ENCODE assay signal across 19 mouse cellular contexts in the genomic region with DNA sequence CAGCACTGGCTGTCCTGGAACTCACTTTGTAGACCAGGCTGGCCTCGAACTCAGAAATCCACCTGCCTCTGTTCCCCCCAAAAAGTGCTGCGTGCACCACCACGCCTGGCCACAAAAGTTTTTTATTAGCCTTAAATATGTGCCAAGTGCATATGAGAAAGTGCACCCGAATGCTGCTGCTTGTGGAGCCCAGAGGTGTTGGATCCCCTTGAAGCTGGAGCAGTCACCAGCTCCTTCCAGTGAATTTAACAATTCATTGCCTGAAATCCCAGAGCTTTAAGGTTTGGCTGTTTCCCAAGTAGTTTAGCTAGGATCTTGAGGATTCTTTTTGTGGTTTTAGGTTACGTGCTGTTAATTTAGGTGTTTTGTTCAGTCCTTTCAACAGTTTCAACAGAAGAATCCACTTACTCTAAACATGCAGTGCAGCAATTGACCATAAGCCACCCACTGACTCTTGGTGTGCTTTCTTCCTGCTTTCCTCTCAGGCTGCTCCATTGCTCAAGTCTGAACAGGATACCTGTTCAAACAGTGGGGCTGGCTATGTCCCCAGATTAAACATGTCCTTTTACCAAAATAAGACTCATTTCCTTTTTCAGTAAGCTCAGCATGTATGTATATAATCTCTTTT. TPM values are rescaled to one million over a fixed set of nuclear protein-coding genes. Genes with fewer than 3 reads are reported as not detected.
DNase-seq lines count a peak whose midpoint lies in the region; ATAC-seq lines count a peak whose summit lies in the region.
"Had no signal": no experiment of that assay in that cellular context is flagged by ENCODE, and none has a peak within 500 bp of the region (broad histone marks: within the 10 kb centered on the region; RNA-seq: fewer than 3 reads in every experiment).

No protein-coding gene starts in this region.

- no peak for DNase-seq in heart, adult 8-10 months (ENCODE audit: low spot score)
- no peak for DNase-seq in lung, postnatal 14 days
- DNase-seq in right cerebral cortex, adult 2 months (ENCODE audit: low spot score in 2 of 2): no peak
- DNase-seq in spleen, postnatal 14 days (ENCODE audit: low spot score in 2 of 2): no peak
- DNase-seq: cerebellum, adult 18-20 months; embryo, embryonic 11 days; kidney, adult 18-20 months; liver, embryonic 13.5 days; right cerebral cortex, postnatal 14 days had no signal

- WGBS in heart, embryonic 15.5 days: 75% methylated on average over 5 of the region's 5 CpGs
- WGBS in lung, embryonic 16.5 days: 52% methylated on average over 5 of the region's 5 CpGs

- peaks cover 32% of the 10 kb centered on the region for H3K4me1 ChIP-seq in heart, embryonic 15.5 days (replicated peaks)
- peaks cover 29% of the 10 kb centered on the region for H3K4me1 ChIP-seq in lung, embryonic 16.5 days (replicated peaks; ENCODE audit: control insufficient read depth, insufficient read depth, low read length)

- no peak for ATAC-seq in heart, embryonic 15.5 days (replicated peaks; ENCODE audit: insufficient number of reproducible peaks, insufficient read depth, low FRiP score, low read depth)
- peak; percentile 87 for ATAC-seq in lung, embryonic 16.5 days (ENCODE audit: low read depth)
- ATAC-seq in common myeloid progenitor, adult 5-6 weeks (replicated peaks; ENCODE audit: low read depth, poor library complexity, severe bottlenecking): 0 out of 2 replicates have a peak, but pooled peaks have one; percentile 32
- peak; percentile 63; the same call in 1 of the 2 replicates for ATAC-seq in megakaryocyte progenitor cell, adult 5-6 weeks (replicated peaks; ENCODE audit: poor library complexity)
- ATAC-seq: CD4-positive, CD25-positive, alpha-beta regulatory T cell, adult 4 months had no signal

- H3K4me3 ChIP-seq in heart, embryonic 15.5 days: no peak overlapping the region
- no peak overlapping the region for H3K4me3 ChIP-seq in lung, embryonic 16.5 days (ENCODE audit: low read length)
- H3K4me3 ChIP-seq: forebrain, embryonic 10.5 days; left cerebral cortex, adult 2 months; liver, embryonic 13.5 days; midbrain, embryonic 12.5 days; myocyte had no signal

- no peaks in the 10 kb centered on the region for H3K27me3 ChIP-seq in heart, embryonic 15.5 days
- no peaks in the 10 kb centered on the region for H3K27me3 ChIP-seq in lung, embryonic 16.5 days (ENCODE audit: control insufficient read depth, insufficient read depth, low read depth, low read length)
- H3K27me3 ChIP-seq: liver, embryonic 13.5 days; midbrain, embryonic 12.5 days had no signal

- H3K9me3 ChIP-seq in heart, embryonic 15.5 days (replicated peaks): no peaks in the 10 kb centered on the region
- no peaks in the 10 kb centered on the region for H3K9me3 ChIP-seq in lung, embryonic 16.5 days (ENCODE audit: control insufficient read depth, low read length)
- H3K9me3 ChIP-seq: liver, embryonic 13.5 days; midbrain, embryonic 12.5 days had no signal

- H3K9ac ChIP-seq in heart, embryonic 15.5 days: no peak overlapping the region
- H3K9ac ChIP-seq in lung, embryonic 16.5 days (ENCODE audit: low read length): peak overlapping the region; percentile 15; the same call in 1 of the 2 replicates
- H3K9ac ChIP-seq: hindbrain, embryonic 14.5 days; liver, embryonic 13.5 days; midbrain, embryonic 12.5 days had no signal

- no peak overlapping the region for H3K4me2 ChIP-seq in heart, embryonic 15.5 days
- H3K4me2 ChIP-seq in lung, embryonic 16.5 days (ENCODE audit: low read depth, low read length): peak overlapping the region; percentile 29; the same call in 1 of the 2 replicates
- H3K4me2 ChIP-seq: hindbrain, embryonic 14.5 days; liver, embryonic 13.5 days; midbrain, embryonic 12.5 days had no signal

- H3K36me3 ChIP-seq in heart, embryonic 15.5 days: no peaks in the 10 kb centered on the region
- H3K36me3 ChIP-seq in lung, embryonic 16.5 days (ENCODE audit: control insufficient read depth, insufficient read depth, low read length): no peaks in the 10 kb centered on the region; the same call in 1 of the 2 replicates

- H3K27ac ChIP-seq in heart, embryonic 15.5 days: 0 out of 2 replicates have a peak overlapping the region, but pooled peaks have one; percentile 31
- H3K27ac ChIP-seq in lung, embryonic 16.5 days (ENCODE audit: low read length): peak overlapping the region; percentile 93
- H3K27ac ChIP-seq: forebrain, embryonic 10.5 days; hindbrain, embryonic 14.5 days; left cerebral cortex, adult 2 months; liver, embryonic 13.5 days; midbrain, embryonic 12.5 days had no signal

RNA-seq across cellular contexts. Expression of gene Ube2n, which starts 11.7 kb away (rescaled TPM):
- polyA plus RNA-seq in heart, embryonic 15.5 days (2015; fragmentation: Nextera tagmentation; extraction: Ambion mirVana): 231 and 245 TPM in 2 replicates
- total RNA-seq in heart, adult 8-10 months (2022): 100 to 1,000 TPM in 1 of 4 experiments, 10 to 100 TPM in 3; 85.8 to 102 (median 94.5) TPM
- 355 and 360 TPM in 2 replicates for polyA plus RNA-seq in lung, embryonic 16.5 days (2015; fragmentation: Nextera tagmentation; extraction: Ambion mirVana)
- 146 and 182 TPM in 2 replicates for total RNA-seq in common myeloid progenitor, adult 5-6 weeks (2017)
- total RNA-seq in megakaryocyte progenitor cell, adult 5-6 weeks (2015): 425 and 475 TPM in 2 replicates
- 133 and 146 TPM in 2 replicates for total RNA-seq in megakaryocyte progenitor cell, adult 5-6 weeks (2017)

RNA-seq across cellular contexts. Expression of gene Mrpl42, which starts 24.9 kb away (rescaled TPM):
- 484 and 664 TPM in 2 replicates for polyA plus RNA-seq in heart, embryonic 15.5 days (2015; fragmentation: Nextera tagmentation; extraction: Ambion mirVana)
- 100 to 1,000 TPM; 415 to 495 (median 478) TPM for total RNA-seq in heart, adult 8-10 months (2022)
- 298 and 313 TPM in 2 replicates for polyA plus RNA-seq in lung, embryonic 16.5 days (2015; fragmentation: Nextera tagmentation; extraction: Ambion mirVana)
- 160 and 174 TPM in 2 replicates for total RNA-seq in common myeloid progenitor, adult 5-6 weeks (2017)
- total RNA-seq in megakaryocyte progenitor cell, adult 5-6 weeks (2015): 241 and 298 TPM in 2 replicates
- total RNA-seq in megakaryocyte progenitor cell, adult 5-6 weeks (2017): 245 and 254 TPM in 2 replicates

RNA-seq across cellular contexts. Expression of gene Nudt4, which starts 37.3 kb away (rescaled TPM):
- polyA plus RNA-seq in heart, embryonic 15.5 days (2015; fragmentation: Nextera tagmentation; extraction: Ambion mirVana): 68.7 and 71.6 TPM in 2 replicates
- 100 to 1,000 TPM; 276 to 382 (median 344) TPM for total RNA-seq in heart, adult 8-10 months (2022)
- 55.1 and 59.3 TPM in 2 replicates for polyA plus RNA-seq in lung, embryonic 16.5 days (2015; fragmentation: Nextera tagmentation; extraction: Ambion mirVana)
- 42.8 and 54.6 TPM in 2 replicates for total RNA-seq in common myeloid progenitor, adult 5-6 weeks (2017)
- total RNA-seq in megakaryocyte progenitor cell, adult 5-6 weeks (2015): 66.1 and 67.2 TPM in 2 replicates
- total RNA-seq in megakaryocyte progenitor cell, adult 5-6 weeks (2017): 53.7 and 60.6 TPM in 2 replicates
